Mouse (Mus musculus): ENCODE results near the gene Cx3cl1. TPM values are rescaled to one million over a fixed set of nuclear protein-coding genes. Genes with fewer than 3 reads are reported as not detected.

Gene Cx3cl1
- polyA plus RNA-seq, 1 experiment from 2014 or later: 8.3 TPM

GRCm38 (mm10) chr8:94828284-94828683 lies 56.5 kb downstream of the Cx3cl1 start:
- H3K9ac ChIP-seq: no peak overlapping the region
- no peaks in the 10 kb centered on the region for H3K4me1 ChIP-seq
- H3K27me3 ChIP-seq: no peaks in the 10 kb centered on the region
- H3K4me2 ChIP-seq: no peak overlapping the region
- no peaks in the 10 kb centered on the region for H3K9me3 ChIP-seq
- H3K27ac ChIP-seq: no peak overlapping the region
- no peak overlapping the region for H3K4me3 ChIP-seq (replicated peaks)
- peaks cover 79% of the 10 kb centered on the region for H3K36me3 ChIP-seq (replicated peaks)
- ATAC-seq (ENCODE audit: low FRiP score): no peak
- WGBS: 85% methylated on average over 6 of the region's 6 CpGs

Other genes starting within 250 kb of the Cx3cl1 start
- 18.2 and 18.5 TPM in 2 replicates for gene Cpne2, start 239.0 kb upstream of the Cx3cl1 start, polyA plus RNA-seq (2016; fragmentation: Nextera tagmentation; extraction: Ambion mirVana)
- gene Rspry1, start 170.1 kb upstream of the Cx3cl1 start, polyA plus RNA-seq (2016; fragmentation: Nextera tagmentation; extraction: Ambion mirVana): 53.4 and 54.7 TPM in 2 replicates
- gene Fam192a, start 170.0 kb upstream of the Cx3cl1 start, polyA plus RNA-seq (2016; fragmentation: Nextera tagmentation; extraction: Ambion mirVana): 116 and 122 TPM in 2 replicates
- gene Arl2bp, start 105.4 kb upstream of the Cx3cl1 start, polyA plus RNA-seq (2016; fragmentation: Nextera tagmentation; extraction: Ambion mirVana): 242 and 248 TPM in 2 replicates
- gene Pllp, start 75.7 kb upstream of the Cx3cl1 start, polyA plus RNA-seq (2016; fragmentation: Nextera tagmentation; extraction: Ambion mirVana): 0.52 and 0.92 TPM in 2 replicates
- gene Ccl22, start 26.4 kb upstream of the Cx3cl1 start, polyA plus RNA-seq (2016; fragmentation: Nextera tagmentation; extraction: Ambion mirVana): not detected in 2 replicates
- gene Ccl17, start 38.4 kb downstream of the Cx3cl1 start, polyA plus RNA-seq (2016; fragmentation: Nextera tagmentation; extraction: Ambion mirVana): 0.56 TPM in 1 of 2 replicates, not detected in the other
- 47.8 and 52.3 TPM in 2 replicates for gene Coq9, start 66.3 kb downstream of the Cx3cl1 start, polyA plus RNA-seq (2016; fragmentation: Nextera tagmentation; extraction: Ambion mirVana)
- gene Ciapin1, start 66.3 kb downstream of the Cx3cl1 start, polyA plus RNA-seq (2016; fragmentation: Nextera tagmentation; extraction: Ambion mirVana): 170 and 179 TPM in 2 replicates
- gene Polr2c, start 85.4 kb downstream of the Cx3cl1 start, polyA plus RNA-seq (2016; fragmentation: Nextera tagmentation; extraction: Ambion mirVana): 144 and 147 TPM in 2 replicates
- gene Dok4, start 104.3 kb downstream of the Cx3cl1 start, polyA plus RNA-seq (2016; fragmentation: Nextera tagmentation; extraction: Ambion mirVana): 22.0 and 25.1 TPM in 2 replicates
- 11.8 and 15.9 TPM in 2 replicates for gene Ccdc102a, start 146.1 kb downstream of the Cx3cl1 start, polyA plus RNA-seq (2016; fragmentation: Nextera tagmentation; extraction: Ambion mirVana)
- gene Adgrg5, start 151.7 kb downstream of the Cx3cl1 start, polyA plus RNA-seq (2016; fragmentation: Nextera tagmentation; extraction: Ambion mirVana): not detected in 2 replicates
- 180 and 222 TPM in 2 replicates for gene Adgrg1, start 202.7 kb downstream of the Cx3cl1 start, polyA plus RNA-seq (2016; fragmentation: Nextera tagmentation; extraction: Ambion mirVana)
- 1.7 and 2.4 TPM in 2 replicates for gene Adgrg3, start 245.7 kb downstream of the Cx3cl1 start, polyA plus RNA-seq (2016; fragmentation: Nextera tagmentation; extraction: Ambion mirVana)